Mouse (Mus musculus): Measurements from ENCODE around the gene Pick1. TPM values are rescaled to one million over a fixed set of nuclear protein-coding genes. Genes with fewer than 3 reads are reported as not detected.

Pick1 gene
- polyA plus RNA-seq, 1 experiment, result 15.2 TPM

DNA sequence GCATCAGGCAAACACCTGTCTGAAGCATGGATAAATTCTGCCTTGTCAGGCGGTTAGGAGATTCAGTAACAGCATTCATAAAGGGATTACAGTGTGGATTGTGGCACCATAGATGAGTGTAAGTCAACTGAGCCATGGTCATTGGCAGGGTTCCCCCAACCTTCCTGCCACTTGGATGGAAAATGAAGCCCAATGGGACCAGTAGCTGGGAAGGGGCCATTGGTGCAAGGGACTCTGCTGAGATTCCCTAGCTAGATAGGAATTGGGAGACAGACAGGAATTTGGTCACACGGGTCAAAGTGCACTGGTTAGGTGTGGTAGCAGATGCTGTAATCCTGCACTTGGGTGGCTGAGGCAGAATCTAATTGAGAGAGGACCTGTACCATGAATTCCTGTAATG is 21.3 kb downstream of the Pick1 start:
- TF ChIP-seq POLR2A (IDR thresholded peaks at IDR 0.05; ENCODE audit: low read depth, low read length) (no peak), CTCF (IDR thresholded peaks at IDR 0.05; ENCODE audit: borderline replicate concordance, insufficient read depth, low read length) (no peak)
- H3K4me1 ChIP-seq (ENCODE audit: control insufficient read depth, insufficient read depth, low read length), result no peaks in the 10 kb centered on the region
- H3K4me3 ChIP-seq (ENCODE audit: insufficient read depth, low read length), result no peak overlapping the region
- no peak overlapping the region for H3K27ac ChIP-seq (ENCODE audit: insufficient read depth, low read length)

DNA sequence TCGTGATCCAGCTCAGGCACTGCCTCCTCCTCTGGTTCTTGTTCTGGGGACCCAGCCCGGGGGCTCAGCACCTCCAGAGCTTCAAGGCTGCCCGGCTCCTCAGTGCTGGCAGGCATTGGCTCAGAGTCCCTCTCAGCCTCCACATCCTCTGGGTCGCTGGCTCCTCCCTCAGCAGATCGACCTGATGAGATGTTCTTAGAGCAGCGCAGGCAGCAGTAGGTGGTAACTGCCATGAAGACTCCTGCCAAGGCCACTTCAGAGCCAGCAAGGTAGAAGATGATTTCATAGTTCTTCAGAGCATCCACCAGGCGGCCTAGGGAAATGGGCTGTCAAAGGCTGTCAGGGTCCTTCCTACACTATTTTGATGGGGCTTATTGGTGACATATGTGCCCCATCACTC is 22.2 kb downstream of the Pick1 start:
- no peak overlapping the region for H3K4me3 ChIP-seq (ENCODE audit: insufficient read depth, low read length)

DNA sequence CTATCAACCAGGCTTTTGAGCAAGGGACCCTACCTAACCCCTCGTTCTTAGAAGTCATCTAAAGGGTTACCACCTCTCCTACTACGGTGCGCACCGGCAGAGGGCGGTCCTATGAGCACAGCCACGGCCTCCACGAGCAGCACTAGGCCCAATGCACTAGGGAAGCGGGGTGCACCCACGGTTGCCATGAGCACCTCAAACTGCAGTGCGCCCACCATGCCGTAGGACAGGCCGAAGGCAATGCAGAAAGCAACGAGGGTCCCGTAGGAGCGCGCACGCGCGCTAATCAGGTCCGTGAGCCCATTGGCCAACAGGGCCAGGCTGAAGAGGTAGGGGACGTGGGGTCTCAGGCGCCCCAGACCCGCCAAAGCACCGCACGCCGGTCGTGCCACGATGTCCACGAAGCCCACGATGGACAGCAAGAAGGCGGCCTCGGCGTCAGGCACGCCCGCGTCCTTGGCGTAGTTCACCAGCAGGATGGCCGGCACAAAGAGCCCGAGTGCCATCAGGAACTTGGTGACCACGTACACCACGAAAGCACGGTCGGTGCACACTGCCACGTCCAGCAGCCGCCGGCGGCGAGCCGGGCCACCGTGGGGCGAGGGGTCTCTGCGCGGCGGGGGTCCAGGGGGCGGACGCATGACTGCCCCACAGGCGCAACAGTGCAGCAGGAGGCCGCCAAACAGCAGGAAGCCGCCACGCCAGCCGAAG is 23.0 kb downstream of the Pick1 start:
- peak; percentile 33; the same call in 1 of the 2 replicates for TF ChIP-seq CTCF (IDR thresholded peaks at IDR 0.05; ENCODE audit: borderline replicate concordance, insufficient read depth, low read length)
- no peak for TF ChIP-seq POLR2A (IDR thresholded peaks at IDR 0.05; ENCODE audit: low read depth, low read length)
- Histone ChIP-seq H3K27ac (ENCODE audit: insufficient read depth, low read length) (no peak overlapping the region), H3K4me3 (ENCODE audit: insufficient read depth, low read length) (no peak overlapping the region)

More for the DNA sequence above, 22.2 kb downstream of the Pick1 start:
- H3K4me1 ChIP-seq (ENCODE audit: control insufficient read depth, insufficient read depth, low read length), result no peaks in the 10 kb centered on the region
- no peak overlapping the region for H3K27ac ChIP-seq (ENCODE audit: insufficient read depth, low read length)
- TF ChIP-seq POLR2A (IDR thresholded peaks at IDR 0.05; ENCODE audit: low read depth, low read length) (no peak), CTCF (IDR thresholded peaks at IDR 0.05; ENCODE audit: borderline replicate concordance, insufficient read depth, low read length) (no peak)

DNA sequence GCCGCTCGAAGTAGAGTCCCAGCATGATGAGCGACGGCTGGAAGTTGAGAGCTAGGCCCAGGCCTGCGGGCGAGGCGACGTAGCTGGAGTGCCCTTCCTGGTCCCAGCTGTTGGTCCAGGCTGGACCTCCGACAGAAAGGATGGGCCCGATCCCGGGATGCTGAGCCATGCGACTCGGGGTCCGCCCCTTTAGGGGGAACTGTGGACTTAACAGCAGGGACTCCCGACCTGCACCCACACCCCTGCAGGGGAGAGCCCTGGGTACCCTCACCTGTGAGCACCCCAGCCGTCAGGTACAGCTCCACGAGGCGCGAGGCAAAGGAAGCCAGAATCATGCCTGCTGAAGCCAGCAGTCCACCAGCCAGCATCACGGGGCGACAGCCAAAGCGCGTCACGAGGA is 23.6 kb downstream of the Pick1 start:
- no peak overlapping the region for H3K4me3 ChIP-seq (ENCODE audit: insufficient read depth, low read length)
- TF ChIP-seq CTCF (IDR thresholded peaks at IDR 0.05; ENCODE audit: borderline replicate concordance, insufficient read depth, low read length), result no peak
- TF ChIP-seq POLR2A (IDR thresholded peaks at IDR 0.05; ENCODE audit: low read depth, low read length), result no peak
- no peak overlapping the region for H3K27ac ChIP-seq (ENCODE audit: insufficient read depth, low read length)
- no peaks in the 10 kb centered on the region for H3K4me1 ChIP-seq (ENCODE audit: control insufficient read depth, insufficient read depth, low read length)

More for the DNA sequence above, 23.0 kb downstream of the Pick1 start:
- no peaks in the 10 kb centered on the region for H3K4me1 ChIP-seq (ENCODE audit: control insufficient read depth, insufficient read depth, low read length)

DNA sequence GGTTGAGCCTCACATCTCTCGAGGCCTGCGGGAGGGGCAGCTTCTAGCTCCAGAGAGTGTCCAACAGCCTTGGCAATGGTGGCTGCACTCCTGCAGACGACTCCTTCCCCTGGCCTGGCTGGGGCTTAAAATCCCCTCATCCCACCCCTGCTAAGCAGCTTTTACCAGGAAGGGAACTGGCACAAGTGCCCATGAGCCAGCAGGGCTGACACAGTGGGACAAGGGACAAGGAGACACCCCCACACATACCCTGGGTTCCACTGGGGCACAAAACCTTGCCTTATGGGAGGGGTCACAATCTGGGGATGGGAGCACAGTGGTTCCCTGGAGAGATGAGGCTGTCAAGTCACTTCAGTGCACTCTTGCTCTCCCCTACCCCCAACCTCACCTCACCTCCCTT is 25.7 kb downstream of the Pick1 start, which contains the start of gene Slc16a8:
Slc16a8 (minus strand) TSS at position 101 of the 400 bp plus-strand sequence.
- TF ChIP-seq POLR2A (IDR thresholded peaks at IDR 0.05; ENCODE audit: low read depth, low read length) (no peak), CTCF (IDR thresholded peaks at IDR 0.05; ENCODE audit: borderline replicate concordance, insufficient read depth, low read length) (no peak)
- no peaks in the 10 kb centered on the region for H3K4me1 ChIP-seq (ENCODE audit: control insufficient read depth, insufficient read depth, low read length)
- no peak within 1 kb of the TSS for H3K4me3 ChIP-seq (ENCODE audit: insufficient read depth, low read length)

DNA sequence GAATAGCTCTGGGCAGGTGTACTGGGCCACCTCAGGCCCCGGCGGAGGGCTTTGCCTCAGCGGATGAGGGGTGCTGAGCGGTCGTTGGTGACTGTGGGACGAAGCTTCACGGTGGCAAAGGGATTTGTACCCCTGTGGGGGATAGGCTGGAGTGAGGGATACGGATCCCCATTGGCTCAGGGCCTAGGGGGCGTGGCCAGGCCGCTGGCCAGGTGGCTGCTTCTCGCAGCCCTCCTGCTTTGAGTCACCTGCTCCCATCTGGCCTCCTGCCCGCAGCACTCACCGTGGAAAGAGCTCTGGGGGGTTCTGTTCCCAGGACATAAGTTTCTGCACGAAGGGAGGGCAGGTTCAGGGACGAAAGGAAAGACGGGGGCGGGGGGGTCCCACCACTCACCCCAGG is 29.5 kb downstream of the Pick1 start:
- Histone ChIP-seq H3K4me3 (ENCODE audit: insufficient read depth, low read length) (no peak overlapping the region), H3K27ac (ENCODE audit: insufficient read depth, low read length) (no peak overlapping the region)
- no peak for TF ChIP-seq POLR2A (IDR thresholded peaks at IDR 0.05; ENCODE audit: low read depth, low read length)

More for the DNA sequence above, 25.7 kb downstream of the Pick1 start, which contains the start of gene Slc16a8:
- no peak within 1 kb of the TSS for H3K27ac ChIP-seq (ENCODE audit: insufficient read depth, low read length)

DNA sequence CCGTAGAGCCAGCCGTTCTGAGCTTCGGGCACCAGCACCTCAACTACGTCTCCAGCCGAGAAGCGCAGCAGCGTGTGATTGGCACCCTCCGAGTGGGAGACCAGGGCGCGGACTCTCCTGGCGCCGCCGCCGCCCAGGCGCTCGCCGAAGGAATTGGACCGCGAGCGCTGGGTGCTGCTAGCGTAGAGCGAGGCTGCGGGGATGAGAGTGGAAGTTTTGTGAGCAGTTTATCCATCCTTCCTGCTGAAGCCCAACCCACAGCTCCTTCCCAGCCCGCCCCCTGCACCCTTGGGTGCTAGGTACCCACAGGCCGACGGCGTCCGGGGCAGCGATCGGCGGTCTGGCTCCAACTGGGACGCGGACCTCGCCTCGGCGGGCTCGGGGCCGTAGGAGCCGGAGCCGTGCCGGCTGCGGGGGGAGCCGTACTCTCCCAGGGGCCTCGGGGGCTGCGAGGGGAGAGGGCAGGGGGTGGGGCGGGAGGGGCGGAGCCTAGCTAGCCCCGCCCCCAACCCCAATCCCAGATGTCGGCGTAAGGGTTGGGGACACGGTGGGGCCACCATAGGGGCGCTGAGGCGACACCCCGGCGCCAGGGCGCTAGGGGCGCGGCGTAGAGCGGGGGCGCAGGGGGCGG is 32.2 kb downstream of the Pick1 start:
- Histone ChIP-seq H3K4me1 (ENCODE audit: control insufficient read depth, insufficient read depth, low read length) (no peaks in the 10 kb centered on the region), H3K4me3 (ENCODE audit: insufficient read depth, low read length) (peak overlapping the region; percentile 51), H3K27ac (ENCODE audit: insufficient read depth, low read length) (no peak overlapping the region)
- TF ChIP-seq CTCF (IDR thresholded peaks at IDR 0.05; ENCODE audit: borderline replicate concordance, insufficient read depth, low read length) (no peak), POLR2A (IDR thresholded peaks at IDR 0.05; ENCODE audit: low read depth, low read length) (peak; percentile 36; the same call in 1 of the 2 replicates)

More for the DNA sequence above, 29.5 kb downstream of the Pick1 start:
- no peaks in the 10 kb centered on the region for H3K4me1 ChIP-seq (ENCODE audit: control insufficient read depth, insufficient read depth, low read length)

DNA sequence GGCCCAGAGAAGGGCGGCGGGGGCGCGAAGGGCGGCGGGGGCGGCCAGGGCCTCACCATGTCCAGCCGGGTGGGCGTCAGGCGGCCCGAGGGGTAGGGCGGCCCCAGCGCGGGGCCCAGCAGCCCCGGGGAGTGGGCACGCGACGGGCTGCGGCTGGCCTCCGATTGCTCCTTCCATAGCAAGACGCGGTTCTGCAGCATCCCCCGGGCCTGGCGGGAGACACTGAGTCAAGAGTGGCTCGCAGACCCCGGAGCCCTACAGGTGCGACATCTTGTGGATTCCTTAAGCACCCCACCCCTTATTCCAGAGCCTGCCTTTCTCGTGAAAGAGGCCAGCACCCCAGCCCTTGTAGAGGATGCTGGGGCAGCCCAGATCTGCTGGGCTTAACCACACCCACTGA is 32.8 kb downstream of the Pick1 start:
- Histone ChIP-seq H3K4me3 (ENCODE audit: insufficient read depth, low read length) (peak overlapping the region; percentile 14; the same call in 1 of the 2 replicates), H3K4me1 (ENCODE audit: control insufficient read depth, insufficient read depth, low read length) (no peaks in the 10 kb centered on the region), H3K27ac (ENCODE audit: insufficient read depth, low read length) (no peak overlapping the region)
- TF ChIP-seq CTCF (IDR thresholded peaks at IDR 0.05; ENCODE audit: borderline replicate concordance, insufficient read depth, low read length) (no peak), POLR2A (IDR thresholded peaks at IDR 0.05; ENCODE audit: low read depth, low read length) (no peak)

DNA sequence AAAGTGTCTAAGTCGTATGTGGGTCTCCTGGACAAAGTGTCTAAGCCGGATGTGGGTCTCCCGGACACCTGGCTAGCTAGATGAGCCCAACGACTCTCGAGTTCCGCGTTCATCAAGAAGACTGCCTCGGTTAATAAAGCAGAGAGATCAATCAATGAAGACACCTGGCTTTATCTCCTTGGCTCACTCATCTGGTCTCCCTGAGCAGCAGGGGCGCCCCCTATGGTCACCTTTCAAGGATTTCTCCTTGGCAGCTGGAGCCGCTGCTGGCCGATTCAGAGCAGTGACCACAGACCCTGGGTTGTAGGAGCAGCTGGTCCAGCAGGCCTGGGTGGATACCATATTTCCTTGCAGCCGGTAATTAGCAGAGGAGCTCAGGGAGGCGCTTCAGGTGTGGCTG is 33.4 kb downstream of the Pick1 start:
- no peak overlapping the region for H3K4me3 ChIP-seq (ENCODE audit: insufficient read depth, low read length)
- H3K27ac ChIP-seq (ENCODE audit: insufficient read depth, low read length), result no peak overlapping the region
- TF ChIP-seq POLR2A (IDR thresholded peaks at IDR 0.05; ENCODE audit: low read depth, low read length) (no peak), CTCF (IDR thresholded peaks at IDR 0.05; ENCODE audit: borderline replicate concordance, insufficient read depth, low read length) (no peak)
- no peaks in the 10 kb centered on the region for H3K4me1 ChIP-seq (ENCODE audit: control insufficient read depth, insufficient read depth, low read length)

DNA sequence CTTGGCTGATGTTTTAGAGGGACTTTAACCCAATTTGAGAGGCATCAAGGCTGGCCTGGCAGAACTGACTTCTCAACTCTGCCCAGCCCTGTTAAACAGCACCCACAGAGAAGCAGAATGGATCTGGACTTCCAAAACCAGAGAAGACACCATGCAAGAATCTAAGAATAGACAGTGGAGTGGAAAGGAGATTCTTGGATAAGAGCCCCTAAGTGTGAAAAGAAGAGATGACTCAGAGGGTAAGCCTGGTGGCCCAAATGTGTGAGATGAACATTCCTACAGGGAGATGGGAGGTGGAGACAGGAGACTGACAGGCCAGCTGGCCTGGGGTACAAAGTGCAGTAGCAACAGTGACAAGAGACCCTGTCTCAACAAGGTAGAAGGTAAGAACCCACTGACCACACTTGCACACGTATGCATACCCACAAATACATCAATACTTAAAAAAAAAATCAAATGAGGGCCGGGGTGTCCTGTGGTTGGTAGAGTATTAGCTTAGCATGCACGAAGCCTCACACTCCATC is 33.9 kb downstream of the Pick1 start:
- Histone ChIP-seq H3K4me3 (ENCODE audit: insufficient read depth, low read length) (no peak overlapping the region), H3K27ac (ENCODE audit: insufficient read depth, low read length) (no peak overlapping the region), H3K4me1 (ENCODE audit: control insufficient read depth, insufficient read depth, low read length) (no peaks in the 10 kb centered on the region)
- TF ChIP-seq POLR2A (IDR thresholded peaks at IDR 0.05; ENCODE audit: low read depth, low read length) (no peak), CTCF (IDR thresholded peaks at IDR 0.05; ENCODE audit: borderline replicate concordance, insufficient read depth, low read length) (no peak)

Data from embryonic fibroblast, embryonic 13.5 days (primary cell).